Mouse (Mus musculus): ENCODE results near the gene Gm5168. TPM values are rescaled to one million over a fixed set of nuclear protein-coding genes. Genes with fewer than 3 reads are reported as not detected.
"Not testable (repeated sequence)": the region's sequence is repeated elsewhere in the genome, so short reads cannot be mapped to it uniquely, and the experiment has no call there.

Gm5168 gene
- not detected in 2 replicates for polyA plus RNA-seq (2016; fragmentation: Nextera tagmentation; extraction: Ambion mirVana)

- not testable (repeated sequence) for H3K9ac ChIP-seq (replicated peaks); H3K27ac ChIP-seq; H3K9me3 ChIP-seq; H3K27me3 ChIP-seq; H3K4me1 ChIP-seq (replicated peaks); H3K4me3 ChIP-seq (replicated peaks); H3K4me2 ChIP-seq; H3K36me3 ChIP-seq; ATAC-seq (ENCODE audit: insufficient number of reproducible peaks, insufficient read depth, low FRiP score, low TSS enrichment, low read depth)
- no CpG with 5 or more reads among the region's 3 CpGs for WGBS
Measured at GRCm38 (mm10) chrX:26050941-26051340, at the start of gene Gm5168. TSS of gene Gm5168 (minus strand) at chrX:26051041.

Other genes starting within 250 kb of the Gm5168 start
- gene Gm2012, start 180.3 kb upstream of the Gm5168 start, polyA plus RNA-seq (2016; fragmentation: Nextera tagmentation; extraction: Ambion mirVana), result not detected in 2 replicates